Mouse (Mus musculus): ENCODE measurements around the gene Nppa. TPM values are rescaled to one million over a fixed set of nuclear protein-coding genes. Genes with fewer than 3 reads are reported as not detected.

Gene Nppa
- total RNA-seq, 4 experiments from 2014 or later = 0.34 to 0.46 (median 0.39) TPM; not detected in 1

- no peak for DNase-seq (ENCODE audit: low spot score in 2 of 2)
Measured at GRCm38 (mm10) chr4:148051046-148051776, 50.7 kb downstream of the Nppa start.

Other genes with a start within 250 kb of the Nppa start
- 1 to 10 TPM in 2 of 4 experiments, under 1 TPM in 2; 0.70 to 1.4 (median 0.89) TPM for gene Zfp984, start 190.9 kb upstream of the Nppa start, total RNA-seq (2022)
- 10 to 100 TPM; 10.2 to 11.5 (median 10.5) TPM for gene Zfp933, start 152.4 kb upstream of the Nppa start, total RNA-seq (2022)
- gene Miip, start 131.9 kb upstream of the Nppa start, total RNA-seq (2022) = 1 to 10 TPM; 3.6 to 5.1 (median 4.8) TPM
- gene Fv1, start 131.7 kb upstream of the Nppa start, total RNA-seq (2022) = 1 to 10 TPM; 5.1 to 9.2 (median 6.7) TPM
- gene Mfn2, start 96.0 kb upstream of the Nppa start, total RNA-seq (2022) = 100 to 1,000 TPM; 389 to 516 (median 444) TPM
- 10 to 100 TPM; 14.7 to 17.0 (median 15.5) TPM for gene Plod1, start 64.0 kb upstream of the Nppa start, total RNA-seq (2022)
- gene 2510039O18Rik, start 59.8 kb upstream of the Nppa start, total RNA-seq (2022) = 10 to 100 TPM; 19.8 to 21.4 (median 20.5) TPM
- gene Nppb, start 14.9 kb upstream of the Nppa start, total RNA-seq (2022) = not detected
- 1 to 10 TPM; 4.1 to 5.3 (median 4.7) TPM for gene Clcn6, start 38.1 kb downstream of the Nppa start, total RNA-seq (2022)
- gene Mthfr, start 38.4 kb downstream of the Nppa start, total RNA-seq (2022) = 1 to 10 TPM; 4.8 to 7.0 (median 6.3) TPM
- gene Agtrap, start 87.3 kb downstream of the Nppa start, total RNA-seq (2022) = 10 to 100 TPM; 11.8 to 15.2 (median 13.8) TPM
- 10 to 100 TPM; 11.6 to 19.1 (median 15.1) TPM for gene Mad2l2, start 129.7 kb downstream of the Nppa start, total RNA-seq (2022)
- gene Draxin, start 130.0 kb downstream of the Nppa start, total RNA-seq (2022) = not detected
- 10 to 100 TPM; 44.3 to 53.2 (median 47.5) TPM for gene Fbxo6, start 151.4 kb downstream of the Nppa start, total RNA-seq (2022)
- 10 to 100 TPM in 1 of 4 experiments, 1 to 10 TPM in 3; 7.3 to 11.0 (median 8.3) TPM for gene Fbxo44, start 159.8 kb downstream of the Nppa start, total RNA-seq (2022)
- gene Fbxo2, start 159.9 kb downstream of the Nppa start, total RNA-seq (2022) = under 1 TPM in 3 of 4 experiments, not detected in 1; 0.36 to 0.67 (median 0.48) TPM

Data from gastrocnemius, adult 8-10 months (tissue).